Mouse (Mus musculus) kidney, adult 8-10 months (tissue): ENCODE measurements at regions not wholly inside any gene's neighbourhood (a gene's known extent, or its start where the extent isn't known, plus 50 kb on each side); places are given as distances from the start of the nearest gene placed in this dataset.

Experiments
- DNase-seq, 2 experiments: peaks; one replicate each; pipeline ENCODE4 v3.0.0; 2022

GRCm38 (mm10) chr13:69867296-69868065, 65.3 kb downstream of the Med10 start:
- no peak for DNase-seq

GRCm38 (mm10) chr13:69896536-69896935, 94.3 kb downstream of the Med10 start:
- no peak for DNase-seq

- no peak for DNase-seq
These were observed 98.9 kb downstream of the Med10 start for GRCm38 (mm10) chr13:69901139-69901538.

- DNase-seq: no peak
These were observed 104.8 kb downstream of the Med10 start for GRCm38 (mm10) chr13:69906802-69907537.

GRCm38 (mm10) chr13:69915796-69916195, 113.6 kb downstream of the Med10 start:
- no peak for DNase-seq

GRCm38 (mm10) chr13:69932695-69933550, 130.7 kb downstream of the Med10 start:
- no peak for DNase-seq

- DNase-seq: no peak
These were observed 131.3 kb downstream of the Med10 start for GRCm38 (mm10) chr13:69933551-69933845.

- no peak for DNase-seq
These were observed 137.6 kb downstream of the Med10 start for GRCm38 (mm10) chr13:69939791-69940190.

GRCm38 (mm10) chr13:69944651-69945050, 142.5 kb downstream of the Med10 start:
- DNase-seq: no peak

GRCm38 (mm10) chr13:69946615-69947014, 144.4 kb downstream of the Med10 start:
- DNase-seq: no peak

- DNase-seq: no peak
These were observed 149.9 kb downstream of the Med10 start for GRCm38 (mm10) chr13:69952061-69952460.

- DNase-seq: no peak
These were observed 152.0 kb downstream of the Med10 start for GRCm38 (mm10) chr13:69954171-69954570.

GRCm38 (mm10) chr13:69955503-69955902, 153.3 kb downstream of the Med10 start:
- no peak for DNase-seq

GRCm38 (mm10) chr13:69963944-69964343, 161.7 kb downstream of the Med10 start:
- DNase-seq: no peak

- DNase-seq: no peak
These were observed 169.3 kb downstream of the Med10 start for GRCm38 (mm10) chr13:69971281-69972057.

GRCm38 (mm10) chr13:69974835-69975234, 172.6 kb downstream of the Med10 start:
- no peak for DNase-seq

- no peak for DNase-seq
These were observed 182.0 kb downstream of the Med10 start for GRCm38 (mm10) chr13:69984159-69984558.

GRCm38 (mm10) chr13:69987181-69987580, 185.0 kb downstream of the Med10 start:
- DNase-seq: no peak

GRCm38 (mm10) chr13:69988319-69988718, 186.1 kb downstream of the Med10 start:
- no peak for DNase-seq

GRCm38 (mm10) chr13:69991253-69991891, 189.2 kb downstream of the Med10 start:
- DNase-seq: peak; percentile 6 to 60

GRCm38 (mm10) chr13:69991892-69992261, 189.7 kb downstream of the Med10 start:
- no peak for DNase-seq

- DNase-seq: no peak
These were observed 201.4 kb downstream of the Med10 start for GRCm38 (mm10) chr13:70003591-70003990.
